Mouse (Mus musculus) granulocyte monocyte progenitor cell, adult 5-6 weeks (primary cell): ENCODE measurements around the gene Hydin. TPM values are rescaled to one million over a fixed set of nuclear protein-coding genes. Genes with fewer than 3 reads are reported as not detected.
"Not testable (repeated sequence)": the region's sequence is repeated elsewhere in the genome, so short reads cannot be mapped to it uniquely, and the experiment has no call there.

Source experiments
- ATAC-seq: replicated peaks from 2 replicates; pipeline ENCODE4 v1.8.0; 2016; ENCODE audit warnings: mild to moderate bottlenecking, moderate TSS enrichment, inconsistent platforms; ENCODE audit not compliant: poor library complexity, severe bottlenecking
- total RNA-seq, 2 experiments: library from RNA; stranded (forward) in 1 of 2; stranded (reverse) in 1 of 2; fragments of 200-712, 200-1000 nt in 1 of 2; fragments of >200 nt in 1 of 2; fragmentation: Nextera tagmentation in 1 of 2; gene quantifications; 2 replicates each; pipeline ENCODE4 v1.2.3; 2014 to 2017

Hydin gene
- total RNA-seq, 2 experiments from 2014 or later = not detected

GRCm38 (mm10) chr8:110327120-110327519, 60.3 kb downstream of the Hydin start:
- ATAC-seq = not testable (repeated sequence)

DNA sequence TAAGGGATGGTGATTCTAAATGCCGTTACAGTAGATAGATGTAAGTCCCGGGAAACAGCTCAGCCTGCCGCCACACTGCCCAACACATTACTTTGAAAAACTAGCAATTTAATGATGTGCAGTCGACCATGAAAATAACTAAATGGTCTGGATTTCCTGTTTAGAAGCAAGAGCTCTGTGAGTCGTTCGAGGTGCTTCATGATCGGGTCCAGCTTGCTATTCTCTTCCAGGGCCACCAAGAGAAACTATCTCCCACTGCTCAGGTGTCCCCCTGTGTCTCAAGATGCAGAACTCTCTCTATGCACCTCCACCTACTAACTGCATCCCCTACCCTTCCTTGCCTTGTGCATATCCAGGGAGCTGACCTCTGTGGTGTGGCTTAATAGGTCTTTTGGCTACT, 66.6 kb downstream of the Hydin start:
- ATAC-seq = no peak

- ATAC-seq = no peak
Measured at GRCm38 (mm10) chr8:110339447-110339846, 72.7 kb downstream of the Hydin start.

GRCm38 (mm10) chr8:110340090-110340703, 73.4 kb downstream of the Hydin start:
- no peak for ATAC-seq

GRCm38 (mm10) chr8:110345697-110346394, 79.1 kb downstream of the Hydin start:
- ATAC-seq = no peak

- ATAC-seq = no peak
Measured at GRCm38 (mm10) chr8:110346915-110347314, 80.1 kb downstream of the Hydin start.

GRCm38 (mm10) chr8:110350725-110351124, 83.9 kb downstream of the Hydin start:
- ATAC-seq = no peak

DNA sequence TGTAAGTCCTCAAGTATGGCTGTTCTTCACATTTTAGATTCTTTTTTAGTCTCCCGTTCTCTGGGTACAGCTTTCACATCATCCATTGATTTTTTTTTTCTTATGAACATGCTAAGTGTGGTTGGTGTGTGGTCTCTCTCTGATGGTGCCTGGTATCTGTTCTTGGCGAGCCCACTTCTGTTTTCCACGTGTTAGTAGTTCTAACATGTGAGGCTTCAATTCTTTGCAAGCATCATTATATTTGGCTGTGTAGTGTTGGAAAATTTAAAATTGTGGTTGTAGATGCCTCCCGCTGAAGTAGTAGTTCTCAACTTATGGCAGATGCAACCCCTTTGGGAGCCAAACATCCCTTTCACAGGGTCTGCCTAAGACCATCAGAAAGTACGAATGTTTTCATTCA, 85.1 kb downstream of the Hydin start:
- no peak for ATAC-seq

DNA sequence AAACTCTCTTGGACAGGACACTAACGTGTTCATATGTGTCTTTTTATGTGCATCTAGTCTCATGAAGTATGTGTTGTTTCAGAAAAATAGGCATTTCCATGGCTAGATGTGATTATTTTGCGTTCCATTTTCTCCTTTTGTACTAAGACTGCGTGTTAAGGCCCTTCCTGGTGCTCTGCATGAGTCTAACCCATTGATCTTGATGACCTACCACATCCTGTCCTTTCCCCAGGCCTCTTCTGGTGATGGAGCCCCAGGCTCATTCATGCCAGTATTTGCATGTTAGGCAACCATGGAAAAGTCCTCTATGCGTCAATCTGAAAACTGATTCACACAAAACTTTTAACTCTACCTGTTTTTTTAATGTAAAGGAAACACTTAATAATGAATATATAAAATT, 96.2 kb downstream of the Hydin start:
- ATAC-seq = no peak

DNA sequence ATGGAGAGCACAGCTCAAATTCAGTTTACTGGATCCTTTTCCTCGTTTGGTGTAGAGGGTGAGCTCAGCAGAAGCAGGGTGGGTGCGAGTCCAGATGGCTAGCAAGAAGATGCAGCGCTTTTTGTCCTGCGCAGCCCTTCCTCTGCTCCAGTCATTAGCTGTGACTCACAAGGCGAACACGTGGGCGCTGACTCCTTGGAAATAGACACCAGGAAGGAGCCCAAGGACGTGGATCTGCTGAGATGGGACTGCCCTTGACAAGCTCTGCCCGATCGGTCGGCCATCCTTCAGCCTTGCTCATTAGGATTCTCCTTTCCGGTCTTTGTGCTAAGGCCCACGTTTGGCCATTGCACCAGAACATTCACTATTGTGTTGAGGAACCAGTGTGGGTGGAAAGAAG, 106.1 kb downstream of the Hydin start:
- ATAC-seq = no peak

GRCm38 (mm10) chr8:110373695-110374094, 106.9 kb downstream of the Hydin start:
- ATAC-seq = no peak

DNA sequence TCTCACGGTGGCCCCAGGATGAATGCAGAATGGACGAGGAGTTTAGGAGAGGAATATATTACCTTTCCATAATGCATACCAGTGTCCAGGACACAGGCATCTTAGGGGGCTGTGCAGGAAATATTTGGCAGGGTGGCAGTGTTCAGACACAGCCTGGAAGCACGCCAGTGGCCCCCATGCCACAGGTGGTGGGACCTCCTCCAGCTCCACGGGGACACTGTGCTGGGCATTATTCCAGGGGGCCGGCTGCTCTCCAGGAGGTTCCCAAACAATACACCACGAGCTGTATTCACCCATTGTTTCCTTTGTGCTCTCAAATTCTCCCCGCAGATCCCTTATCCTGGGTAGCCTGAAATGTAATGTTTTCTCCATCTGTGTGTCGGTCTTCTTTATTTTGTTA, 116.0 kb downstream of the Hydin start:
- no peak for ATAC-seq

DNA sequence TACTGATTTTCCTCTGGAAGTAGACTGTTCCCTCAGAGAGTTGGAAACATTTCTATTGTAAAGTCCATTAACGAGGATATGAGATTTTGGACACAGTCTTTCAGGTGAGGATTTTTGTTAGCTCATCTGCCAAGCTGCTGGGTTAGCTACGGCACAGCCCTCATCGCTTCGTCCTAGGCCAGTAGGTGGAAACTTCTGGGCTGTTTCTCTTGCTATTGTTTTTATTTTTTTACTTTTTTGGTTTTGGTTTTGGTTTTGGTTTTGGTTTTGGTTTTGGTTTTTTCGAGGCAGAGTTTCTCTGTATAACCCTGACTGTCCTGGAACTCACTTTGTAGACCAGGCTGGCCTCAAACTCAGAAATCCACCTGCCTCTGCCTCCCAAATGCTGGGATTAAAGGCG, 117.9 kb downstream of the Hydin start:
- ATAC-seq = not testable (repeated sequence)

- no peak for ATAC-seq
Measured at GRCm38 (mm10) chr8:110395656-110396055, 128.9 kb downstream of the Hydin start.

DNA sequence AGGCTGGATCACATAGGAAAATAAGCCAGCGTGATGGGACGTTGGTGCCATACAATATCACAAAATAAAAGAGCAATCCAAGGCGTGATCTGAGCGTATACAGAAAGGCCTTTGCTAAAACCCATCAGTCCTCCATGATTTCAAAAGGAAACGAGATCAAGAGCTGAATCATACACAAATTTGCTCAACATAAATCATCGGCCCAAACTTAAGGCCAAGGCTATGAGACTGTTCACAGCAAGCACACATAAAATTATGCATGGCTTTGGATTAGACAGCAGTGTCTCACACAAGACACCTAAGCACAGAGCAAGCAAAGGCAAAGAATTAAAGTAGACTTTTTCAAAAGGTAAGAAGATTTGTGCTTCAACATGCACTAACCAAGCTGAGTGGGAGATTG, 133.8 kb downstream of the Hydin start:
- no peak for ATAC-seq

DNA sequence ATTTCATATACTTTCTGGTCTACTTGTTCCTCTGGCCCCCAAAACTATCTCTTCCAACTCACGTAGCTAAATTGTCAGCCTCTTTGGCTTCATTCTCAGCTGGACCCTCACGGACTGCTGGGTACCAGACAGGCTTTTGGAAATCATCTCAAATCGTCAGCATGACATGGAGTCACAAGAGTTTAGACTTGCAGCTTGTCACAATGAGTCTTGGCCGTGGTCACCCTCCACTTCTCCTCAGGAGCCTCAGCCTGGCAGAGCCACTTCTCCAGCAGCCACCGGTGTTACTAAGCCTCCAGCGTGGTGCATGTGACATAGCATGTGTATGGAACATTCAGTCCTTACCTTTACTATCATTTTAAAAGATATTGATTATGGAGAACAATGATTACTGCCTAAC, 135.5 kb downstream of the Hydin start:
- ATAC-seq = no peak

DNA sequence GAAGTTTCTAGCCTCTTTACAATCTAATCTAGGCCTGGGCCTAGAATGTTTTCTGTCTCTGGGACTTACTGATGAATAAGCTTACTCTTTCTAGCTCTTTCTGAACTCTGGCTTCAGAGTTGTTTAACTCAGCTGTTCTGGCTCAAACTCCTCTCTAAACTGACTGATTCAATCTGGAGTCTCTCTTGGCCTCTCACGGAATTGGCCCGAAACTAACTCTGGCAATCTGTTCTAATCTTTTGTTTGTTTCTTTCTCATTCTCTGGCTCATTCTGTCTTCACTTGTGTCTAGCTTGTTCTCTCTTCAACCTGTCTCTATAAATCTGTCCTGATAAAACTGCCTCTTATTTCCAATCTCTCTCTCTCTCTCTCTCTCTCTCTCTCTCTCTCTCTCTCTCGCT, 137.7 kb downstream of the Hydin start:
- no peak for ATAC-seq

GRCm38 (mm10) chr8:110415121-110415520, 148.3 kb downstream of the Hydin start:
- ATAC-seq = no peak

- no peak for ATAC-seq
Measured at GRCm38 (mm10) chr8:110416931-110417330, 150.2 kb downstream of the Hydin start.

- no peak for ATAC-seq
Measured at GRCm38 (mm10) chr8:110417801-110418200, 151.0 kb downstream of the Hydin start.

DNA sequence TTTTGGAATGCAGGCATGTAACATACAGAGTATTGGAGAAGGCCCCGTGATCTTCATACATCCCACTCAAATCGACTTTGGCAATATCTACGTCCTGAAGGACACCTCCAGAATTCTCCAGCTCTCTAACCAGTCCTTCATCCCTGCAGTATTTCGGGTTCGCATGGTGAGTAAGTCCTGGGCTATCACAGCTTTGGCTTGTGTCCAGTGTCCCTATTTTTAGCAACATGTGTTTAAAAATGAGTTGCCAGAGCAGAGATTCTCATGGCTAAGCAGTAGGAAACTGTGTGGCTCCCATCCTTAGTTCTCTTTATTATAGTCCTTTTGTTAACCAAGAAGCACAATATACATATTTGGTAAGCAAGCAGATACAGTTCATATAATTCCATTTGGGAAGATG, 152.9 kb downstream of the Hydin start:
- ATAC-seq = no peak

DNA sequence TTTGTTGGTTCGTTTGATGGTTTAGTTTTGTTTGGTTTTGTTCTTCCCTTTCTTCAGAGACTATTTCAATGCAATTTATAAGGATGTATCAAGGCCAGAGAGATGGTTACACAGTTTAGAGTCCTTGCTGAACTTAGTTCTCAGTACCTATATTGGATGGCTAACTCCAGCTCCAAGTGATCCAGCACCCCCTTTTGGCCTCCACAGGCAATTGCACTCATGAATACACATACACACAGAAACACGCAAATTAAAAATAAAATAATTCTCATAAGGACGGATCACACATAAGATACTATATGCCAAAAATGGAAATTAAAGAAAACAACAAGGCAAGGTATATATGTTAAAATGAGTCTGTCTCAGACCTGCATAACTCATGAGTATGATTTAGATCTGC, 153.4 kb downstream of the Hydin start:
- ATAC-seq = no peak
